In genomic region chr17:83288143-83288492, GRCm38 (mm10) we compare ENCODE assay signal across 8 mouse cellular contexts.
A peak's percentile ranks its signal among the peaks of the same experiment; 100 is the strongest.
DNase-seq lines count a peak whose midpoint lies in the region; ATAC-seq and TF ChIP-seq lines count a peak whose summit lies in the region.

No protein-coding gene starts in this region.

- no peak for TF ChIP-seq EP300 in heart, postnatal 0 days (IDR thresholded peaks at IDR 0.05; ENCODE audit: low read depth)

- peak overlapping the region; percentile 11; the same call in 1 of the 2 replicates for H3K4me2 ChIP-seq in kidney, embryonic 14.5 days (replicated peaks; ENCODE audit: low read depth, low read length)
- H3K4me2 ChIP-seq in heart, postnatal 0 days (ENCODE audit: low read depth, low read length), result peak overlapping the region; percentile 47
- no peak overlapping the region for H3K4me2 ChIP-seq in stomach, embryonic 14.5 days (replicated peaks; ENCODE audit: low read depth, low read length)

- no peak overlapping the region for H3K27ac ChIP-seq in kidney, embryonic 14.5 days (ENCODE audit: low read depth, low read length)
- no peak overlapping the region for H3K27ac ChIP-seq in heart, postnatal 0 days (ENCODE audit: low read depth)
- peak overlapping the region; percentile 50; the same call in 1 of the 2 replicates for H3K27ac ChIP-seq in limb, embryonic 10.5 days
- peak overlapping the region; percentile 15; the same call in 1 of the 2 replicates for H3K27ac ChIP-seq in stomach, embryonic 14.5 days (ENCODE audit: low read length)

- DNase-seq in kidney, adult 8-10 months, result no peak
- DNase-seq in fibroblast of lung, adult 2 months (ENCODE audit: low read depth), result peak; percentile 19
- peak; percentile 70 for DNase-seq in heart, postnatal 0 days (ENCODE audit: low spot score)
- peak; percentile 57 for DNase-seq in limb, embryonic 10.5 days (ENCODE audit: low spot score)
- no peak for DNase-seq in thymus, postnatal 10 days (ENCODE audit: low spot score in 2 of 2)
- no peak for DNase-seq in layer of hippocampus, postnatal 25 days (ENCODE audit: extremely low spot score in 1 of 2, low spot score in 1 of 2)

- no peak; the same call in 1 of the 2 replicates for TF ChIP-seq CTCF in heart, postnatal 0 days (IDR thresholded peaks at IDR 0.05; ENCODE audit: low read depth)

- 8% methylated on average over 7 of the region's 7 CpGs for WGBS in kidney, embryonic 14.5 days
- 8% methylated on average over 7 of the region's 7 CpGs for WGBS in heart, postnatal 0 days
- 16% methylated on average over 7 of the region's 7 CpGs for WGBS in limb, embryonic 10.5 days
- 25% methylated on average over 7 of the region's 7 CpGs for WGBS in stomach, embryonic 14.5 days

- no peak overlapping the region for H3K4me3 ChIP-seq in kidney, embryonic 14.5 days (ENCODE audit: low read length)
- no peak overlapping the region for H3K4me3 ChIP-seq in heart, postnatal 0 days (ENCODE audit: low read depth, low read length)
- no peak overlapping the region for H3K4me3 ChIP-seq in limb, embryonic 10.5 days
- no peak overlapping the region for H3K4me3 ChIP-seq in stomach, embryonic 14.5 days (ENCODE audit: low read depth, low read length)

- no peaks in the 10 kb centered on the region for H3K27me3 ChIP-seq in kidney, embryonic 14.5 days (ENCODE audit: control insufficient read depth, insufficient read depth, low read length)
- no peaks in the 10 kb centered on the region for H3K27me3 ChIP-seq in heart, postnatal 0 days (ENCODE audit: control insufficient read depth, insufficient read depth, low read length)
- no peaks in the 10 kb centered on the region for H3K27me3 ChIP-seq in limb, embryonic 10.5 days (ENCODE audit: low read depth, poor library complexity, severe bottlenecking)
- H3K27me3 ChIP-seq in stomach, embryonic 14.5 days (ENCODE audit: control insufficient read depth, insufficient read depth, low read length), result no peaks in the 10 kb centered on the region

- ATAC-seq in kidney, embryonic 14.5 days (ENCODE audit: low FRiP score, low TSS enrichment), result peak; percentile 84
- peak; percentile 72 for ATAC-seq in heart, postnatal 0 days (ENCODE audit: insufficient read depth, low read depth)
- ATAC-seq in stomach, embryonic 14.5 days (ENCODE audit: insufficient number of reproducible peaks, insufficient read depth, low FRiP score, low read depth), result peak; percentile 62

- no peak overlapping the region for H3K9ac ChIP-seq in kidney, embryonic 14.5 days (ENCODE audit: low read depth, low read length)
- H3K9ac ChIP-seq in heart, postnatal 0 days (replicated peaks; ENCODE audit: low read depth, low read length), result no peak overlapping the region
- no peak overlapping the region for H3K9ac ChIP-seq in stomach, embryonic 14.5 days (replicated peaks; ENCODE audit: low read depth, low read length)

- H3K36me3 ChIP-seq in kidney, embryonic 14.5 days (ENCODE audit: control insufficient read depth, insufficient read depth, low read length), result no peaks in the 10 kb centered on the region
- H3K36me3 ChIP-seq in heart, postnatal 0 days (replicated peaks; ENCODE audit: control insufficient read depth, insufficient read depth, low read length), result no peaks in the 10 kb centered on the region
- H3K36me3 ChIP-seq in limb, embryonic 10.5 days, result no peaks in the 10 kb centered on the region
- H3K36me3 ChIP-seq in stomach, embryonic 14.5 days (ENCODE audit: control insufficient read depth, insufficient read depth, low read length), result no peaks in the 10 kb centered on the region

- no peaks in the 10 kb centered on the region for H3K9me3 ChIP-seq in kidney, embryonic 14.5 days (ENCODE audit: control insufficient read depth, low read length)
- no peaks in the 10 kb centered on the region for H3K9me3 ChIP-seq in heart, postnatal 0 days (replicated peaks; ENCODE audit: control insufficient read depth, low read length)
- H3K9me3 ChIP-seq in limb, embryonic 10.5 days (replicated peaks), result no peaks in the 10 kb centered on the region
- H3K9me3 ChIP-seq in stomach, embryonic 14.5 days (ENCODE audit: control insufficient read depth, low read depth, low read length), result no peaks in the 10 kb centered on the region

- H3K4me1 ChIP-seq in kidney, embryonic 14.5 days (ENCODE audit: control insufficient read depth, insufficient read depth, low read length), result peaks cover 11% of the 10 kb centered on the region; the same call in 1 of the 2 replicates
- 0 out of 2 replicates have a peak, but pooled peaks cover 5% of the 10 kb centered on the region for H3K4me1 ChIP-seq in heart, postnatal 0 days (ENCODE audit: control insufficient read depth, insufficient read depth)
- H3K4me1 ChIP-seq in limb, embryonic 10.5 days, result peaks cover 28% of the 10 kb centered on the region
- H3K4me1 ChIP-seq in stomach, embryonic 14.5 days (ENCODE audit: control insufficient read depth, insufficient read depth, low read length), result peaks cover 9% of the 10 kb centered on the region

Comparison
In these comparisons a context has a peak if more than half of its experiments do, and no peak if none do; other contexts are left out.
1. H3K27ac ChIP-seq: peak in limb, embryonic 10.5 days (single experiment) and stomach, embryonic 14.5 days (single experiment); none in kidney, embryonic 14.5 days (single experiment) and heart, postnatal 0 days (single experiment).
2. DNase-seq: peak in fibroblast of lung, adult 2 months (single experiment), heart, postnatal 0 days (single experiment) and limb, embryonic 10.5 days (single experiment); none in kidney, adult 8-10 months (0 of 2), thymus, postnatal 10 days (0 of 2) and layer of hippocampus, postnatal 25 days (0 of 2).
3. Peak in every context shown above with its lines, with median percentiles within 50 percentile points of each other: ATAC-seq.